Mouse (Mus musculus) embryonic facial prominence, embryonic 15.5 days (tissue): ENCODE data around the gene Pnpla8. TPM values are rescaled to one million over a fixed set of nuclear protein-coding genes. Genes with fewer than 3 reads are reported as not detected.
"Not testable (repeated sequence)": the region's sequence is repeated elsewhere in the genome, so short reads cannot be mapped to it uniquely, and the experiment has no call there.

Experiments
- ATAC-seq: fragments of 200-750 bp; cut with Nextera tagmentation; 2 replicates; pipeline ENCODE4 v1.8.0; 2017; ENCODE audit warnings: low read depth, moderate TSS enrichment; ENCODE audit not compliant: insufficient number of reproducible peaks, low FRiP score, low TSS enrichment
- H3K27ac ChIP-seq: fragments of 300-500 bp; sonication (generic); replicated peaks from 2 replicates; pipeline ENCODE4 v1.5.1; 2015; ENCODE audit warnings: mild to moderate bottlenecking, inconsistent platforms
- H3K27me3 ChIP-seq: fragments of 300-500 bp; sonication (generic); 2 replicates; pipeline ENCODE4 v1.6.1; 2015; ENCODE audit warnings: inconsistent platforms
- H3K36me3 ChIP-seq: fragments of 300-500 bp; sonication (generic); 2 replicates; pipeline ENCODE4 v1.6.1; 2015; ENCODE audit warnings: mild to moderate bottlenecking, inconsistent platforms
- H3K4me1 ChIP-seq: fragments of 300-500 bp; sonication (generic); 2 replicates; pipeline ENCODE4 v1.6.1; 2015; ENCODE audit warnings: inconsistent platforms
- H3K4me2 ChIP-seq: fragments of 300-500 bp; sonication (generic); replicated peaks from 2 replicates; pipeline ENCODE4 v1.6.1; 2015; ENCODE audit warnings: mild to moderate bottlenecking, inconsistent platforms
- H3K4me3 ChIP-seq: fragments of 300-500 bp; sonication (generic); replicated peaks from 2 replicates; pipeline ENCODE4 v1.5.1; 2015; ENCODE audit warnings: mild to moderate bottlenecking, inconsistent platforms
- H3K9ac ChIP-seq: fragments of 300-500 bp; sonication (generic); 2 replicates; pipeline ENCODE4 v1.6.1; 2015; ENCODE audit warnings: inconsistent platforms
- H3K9me3 ChIP-seq: fragments of 300-500 bp; sonication (generic); replicated peaks from 2 replicates; pipeline ENCODE4 v1.6.1; 2016; ENCODE audit warnings: inconsistent platforms
- WGBS: fragments of 180-500 bp; shearing (Covaris S2); methylation state at CpG from one replicate; pipeline ENCODE4 v1.1.7; 2015; 5-methylcytosine and 5-hydroxymethylcytosine counted together
- polyA plus RNA-seq: library from polyadenylated mRNA; unstranded; fragments of >200 nt; fragmentation: Nextera tagmentation; extraction: Ambion mirVana; gene quantifications from 2 replicates; pipeline ENCODE4 v1.2.1, GENCODE M21; 2015

Gene Pnpla8
- 61.0 and 66.0 TPM in 2 replicates for polyA plus RNA-seq

DNA sequence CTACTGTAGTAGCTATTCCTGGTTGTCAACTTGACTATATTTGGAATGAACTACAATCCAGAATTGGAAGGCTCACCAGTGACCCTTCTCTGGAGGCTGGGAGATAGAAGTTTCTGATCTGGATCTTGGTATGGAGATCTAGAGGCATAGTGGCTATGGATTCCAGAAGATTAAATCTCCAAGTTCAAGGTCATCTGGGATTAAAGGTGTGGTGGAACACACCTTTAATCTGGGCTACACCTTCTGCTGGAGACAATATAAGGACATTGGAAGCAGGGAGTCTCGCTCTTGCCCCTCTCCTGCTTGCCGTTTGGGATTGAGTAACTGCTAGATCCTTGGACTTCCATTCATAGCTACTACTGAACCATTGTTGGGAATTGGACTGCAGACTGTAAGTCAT, at the start of gene Pnpla8:
Gene Pnpla8, plus strand, starts transcription at position 301 of the 400 bp plus-strand sequence.
- Histone ChIP-seq H3K4me2 (peak within 1 kb of the TSS; percentile 81), H3K9ac (peak within 1 kb of the TSS; percentile 65), H3K4me3 (peak within 1 kb of the TSS; percentile 59)
- WGBS = 88% methylated on average over 2 of the region's 2 CpGs
- ATAC-seq, H3K9me3 ChIP-seq, H3K4me1 ChIP-seq, H3K36me3 ChIP-seq, H3K27ac ChIP-seq, H3K27me3 ChIP-seq: not testable (repeated sequence)

DNA sequence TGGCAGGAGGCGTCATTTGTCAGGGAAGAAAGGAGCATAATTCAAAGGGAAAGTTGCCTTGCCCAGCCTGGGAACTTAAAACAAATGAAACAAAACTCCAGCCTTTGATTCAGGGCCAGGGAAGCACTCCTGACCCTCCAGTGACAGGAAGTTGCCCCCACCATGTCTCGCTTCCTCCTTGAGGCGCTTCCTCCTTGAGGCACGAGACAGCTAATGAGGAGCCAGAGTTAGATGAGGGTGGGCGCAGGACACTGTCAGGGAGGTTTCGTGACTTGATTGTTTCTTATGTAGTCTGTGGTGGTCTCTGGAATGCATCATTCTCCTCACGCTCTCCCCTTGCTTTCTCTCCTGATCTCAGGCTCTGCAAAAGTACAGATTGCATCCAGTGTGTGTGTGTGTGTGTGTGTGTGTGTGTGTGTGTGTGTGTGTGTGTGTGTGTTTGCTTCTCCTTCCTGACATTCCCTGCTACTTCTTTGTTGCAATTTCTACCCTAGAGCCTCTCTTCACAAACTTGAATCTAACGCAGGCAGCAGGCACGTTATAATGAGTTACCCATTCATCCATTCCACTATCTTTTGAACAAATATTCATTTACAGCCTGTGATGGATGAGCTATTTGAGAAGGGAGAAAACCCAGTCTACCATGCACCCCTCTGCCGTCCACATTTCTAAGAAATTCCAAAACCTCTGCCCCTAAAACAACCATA, 44.7 kb upstream of the Pnpla8 start:
- no peaks in the 10 kb centered on the region for H3K4me1 ChIP-seq
- no peaks in the 10 kb centered on the region for H3K9me3 ChIP-seq
- no peak overlapping the region for H3K27ac ChIP-seq
- no peak overlapping the region for H3K9ac ChIP-seq
- H3K4me2 ChIP-seq = no peak overlapping the region
- WGBS = 50% methylated on average over 10 of the region's 10 CpGs
- no peak for ATAC-seq
- no peaks in the 10 kb centered on the region for H3K36me3 ChIP-seq
- no peaks in the 10 kb centered on the region for H3K27me3 ChIP-seq
- no peak overlapping the region for H3K4me3 ChIP-seq

DNA sequence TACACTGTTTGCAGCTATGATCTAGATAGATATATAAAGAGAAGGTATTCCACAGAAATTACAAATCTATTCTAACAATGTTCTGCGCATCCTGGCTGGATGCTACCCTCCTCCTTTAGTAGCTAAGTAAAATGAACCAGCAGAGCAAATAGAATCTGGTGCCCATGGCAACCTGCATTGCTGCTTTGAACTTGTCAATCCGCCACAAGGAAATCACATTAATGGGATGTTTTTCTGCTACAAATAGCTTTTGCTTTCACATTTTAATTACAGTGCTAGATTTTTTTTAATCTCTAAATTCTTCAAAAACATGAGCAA, 44.2 kb upstream of the Pnpla8 start:
- no peak for ATAC-seq
- no peak overlapping the region for H3K27ac ChIP-seq
- no peaks in the 10 kb centered on the region for H3K36me3 ChIP-seq
- no peak overlapping the region for H3K9ac ChIP-seq
- no peaks in the 10 kb centered on the region for H3K4me1 ChIP-seq
- no peaks in the 10 kb centered on the region for H3K9me3 ChIP-seq
- 80% methylated on average over 2 of the region's 2 CpGs for WGBS
- H3K4me3 ChIP-seq = no peak overlapping the region
- H3K27me3 ChIP-seq = no peaks in the 10 kb centered on the region
- no peak overlapping the region for H3K4me2 ChIP-seq

DNA sequence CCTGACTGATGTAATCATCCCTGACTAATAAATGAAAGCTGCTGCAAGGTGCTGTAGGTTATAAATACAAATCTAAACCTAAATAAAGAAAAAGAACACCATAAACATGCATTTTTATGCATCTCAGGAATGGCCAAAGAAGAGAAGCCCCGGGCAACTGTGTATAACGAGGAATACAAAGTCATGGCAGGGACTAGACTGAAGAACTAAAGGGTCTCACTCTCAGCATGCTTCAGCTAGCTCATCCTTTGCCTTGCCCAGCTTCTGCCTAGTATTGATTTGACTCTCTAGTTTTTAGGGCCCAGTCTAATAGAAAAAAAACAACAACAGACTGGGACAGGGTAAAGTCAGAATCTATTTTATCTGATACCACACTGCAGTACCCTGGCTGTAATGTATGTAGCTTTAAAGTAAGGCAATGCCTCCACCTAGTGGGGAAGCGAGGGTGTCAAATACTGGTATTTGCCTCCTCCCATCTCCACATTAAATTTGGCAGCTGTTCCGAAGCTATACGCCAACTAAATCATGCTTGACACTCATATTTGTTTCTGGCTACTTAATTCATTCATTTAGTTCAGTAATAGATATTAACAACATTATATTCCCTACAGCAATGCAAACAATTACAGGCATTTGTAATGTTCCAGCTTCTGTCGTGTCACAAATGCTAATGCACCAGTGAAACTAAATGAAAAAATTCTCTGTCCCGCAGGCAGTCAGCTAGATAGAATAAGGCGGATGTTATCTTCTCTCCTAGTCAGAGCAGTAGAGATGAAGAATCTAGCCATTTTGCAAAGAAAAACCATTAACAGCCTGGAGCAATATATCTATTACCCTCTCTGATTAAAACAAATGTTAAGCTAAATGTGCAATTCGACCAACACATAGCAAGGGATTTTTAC, 39.8 kb upstream of the Pnpla8 start:
- no peaks in the 10 kb centered on the region for H3K4me1 ChIP-seq
- 40% methylated on average over 9 of the region's 9 CpGs for WGBS
- ATAC-seq = no peak
- H3K4me2 ChIP-seq = no peak overlapping the region
- no peak overlapping the region for H3K9ac ChIP-seq
- no peak overlapping the region for H3K4me3 ChIP-seq
- no peaks in the 10 kb centered on the region for H3K9me3 ChIP-seq
- H3K36me3 ChIP-seq = no peaks in the 10 kb centered on the region
- H3K27ac ChIP-seq = no peak overlapping the region
- H3K27me3 ChIP-seq = no peaks in the 10 kb centered on the region

- Histone ChIP-seq H3K27ac (no peak overlapping the region), H3K4me2 (no peak overlapping the region), H3K27me3 (no peaks in the 10 kb centered on the region), H3K4me1 (no peaks in the 10 kb centered on the region), H3K9ac (no peak overlapping the region), H3K36me3 (no peaks in the 10 kb centered on the region), H3K9me3 (no peaks in the 10 kb centered on the region), H3K4me3 (no peak overlapping the region)
- ATAC-seq = no peak
- 66% methylated on average over 4 of the region's 4 CpGs for WGBS
These were observed 23.2 kb upstream of the Pnpla8 start for GRCm38 (mm10) chr12:44197873-44198525.

DNA sequence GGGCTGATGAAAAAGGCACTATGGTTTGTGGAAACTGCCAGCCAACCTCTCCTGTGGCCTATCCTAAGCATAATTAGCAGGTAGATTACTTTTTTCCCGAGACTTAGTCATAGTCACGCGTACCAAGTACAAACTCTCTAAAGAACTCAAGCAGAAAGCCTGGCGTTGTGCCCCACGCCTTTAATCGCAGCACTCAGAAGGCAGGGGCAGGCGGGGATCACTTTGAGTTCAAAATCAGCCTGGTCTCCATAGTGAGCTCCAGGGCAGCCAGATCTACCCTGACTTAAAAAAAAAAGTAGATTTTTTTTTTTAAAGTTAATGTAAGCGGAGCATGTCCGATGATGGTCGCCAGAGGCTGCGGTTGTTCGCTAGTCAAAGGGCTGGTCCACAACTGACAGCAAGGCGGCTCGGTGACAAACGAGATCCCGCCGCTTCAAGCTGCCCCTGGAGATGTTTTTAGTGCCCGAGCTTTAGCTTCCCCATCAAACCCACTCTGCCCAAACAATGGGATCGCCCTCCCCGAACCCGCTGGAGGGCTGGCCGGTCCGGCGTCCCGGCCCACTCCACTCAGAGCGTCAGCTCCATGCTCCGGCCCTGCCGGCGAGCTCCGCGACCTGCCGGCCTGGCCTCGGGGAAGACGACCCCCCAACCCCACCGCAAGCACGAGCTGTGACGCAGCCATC, 11.9 kb upstream of the Pnpla8 start:
- Histone ChIP-seq H3K27ac (peak overlapping the region; percentile 80), H3K9me3 (no peaks in the 10 kb centered on the region), H3K36me3 (0 out of 2 replicates have a peak, but pooled peaks cover 3% of the 10 kb centered on the region), H3K27me3 (no peaks in the 10 kb centered on the region), H3K4me3 (peak overlapping the region; percentile 99), H3K9ac (peak overlapping the region; percentile 87), H3K4me2 (peak overlapping the region; percentile 57), H3K4me1 (no peaks in the 10 kb centered on the region; the same call in 1 of the 2 replicates)
- WGBS = under 1% methylated on average over 37 of the region's 37 CpGs
- no peak for ATAC-seq

- Histone ChIP-seq H3K9me3 (no peaks in the 10 kb centered on the region), H3K4me3 (peak within 1 kb of the TSS; percentile 99), H3K4me2 (peak within 1 kb of the TSS; percentile 57), H3K27ac (peak within 1 kb of the TSS; percentile 82), H3K36me3 (0 out of 2 replicates have a peak, but pooled peaks cover 3% of the 10 kb centered on the region), H3K27me3 (no peaks in the 10 kb centered on the region), H3K9ac (peak within 1 kb of the TSS; percentile 87), H3K4me1 (no peaks in the 10 kb centered on the region; the same call in 1 of the 2 replicates)
- under 1% methylated on average over 76 of the region's 77 CpGs for WGBS
- ATAC-seq = peak; percentile 100
These were observed 11.1 kb upstream of the Pnpla8 start, which contains the start of gene Dnajb9 for GRCm38 (mm10) chr12:44209824-44210752. Gene Dnajb9, minus strand, starts transcription at chr12:44210326.

GRCm38 (mm10) chr12:44211555-44211954, 9.6 kb upstream of the Pnpla8 start:
- H3K9ac ChIP-seq = no peak overlapping the region
- H3K36me3 ChIP-seq = no peaks in the 10 kb centered on the region
- 93% methylated on average over 3 of the region's 3 CpGs for WGBS
- no peak overlapping the region for H3K4me2 ChIP-seq
- ATAC-seq = no peak
- no peaks in the 10 kb centered on the region for H3K27me3 ChIP-seq
- no peak overlapping the region for H3K4me3 ChIP-seq
- no peaks in the 10 kb centered on the region for H3K9me3 ChIP-seq
- H3K4me1 ChIP-seq = no peaks in the 10 kb centered on the region; the same call in 1 of the 2 replicates
- no peak overlapping the region for H3K27ac ChIP-seq

GRCm38 (mm10) chr12:44221651-44222356, 634 bp downstream of the Pnpla8 start:
- Histone ChIP-seq H3K27ac (no peak overlapping the region), H3K27me3 (no peaks in the 10 kb centered on the region), H3K9me3 (no peaks in the 10 kb centered on the region), H3K4me1 (no peaks in the 10 kb centered on the region), H3K9ac (peak overlapping the region; percentile 65), H3K4me3 (peak overlapping the region; percentile 59), H3K4me2 (peak overlapping the region; percentile 81), H3K36me3 (no peaks in the 10 kb centered on the region)
- ATAC-seq = no peak
- WGBS = 2% methylated on average over 89 of the region's 89 CpGs
